Mouse (Mus musculus) liver, postnatal 0 days (tissue): ENCODE measurements at regions not wholly inside any gene's neighbourhood (a gene's known extent, or its start where the extent isn't known, plus 50 kb on each side); places are given as distances from the start of the nearest gene placed in this dataset.

Experiments used
- CTCF ChIP-seq: sonication (generic); IDR thresholded peaks from 2 replicates; pipeline ENCODE4 v1.5.1; 2016; ENCODE audit warnings: antibody characterized with exemption, low read depth
- EP300 ChIP-seq: IDR thresholded peaks from 2 replicates; pipeline ENCODE4 v1.6.1; 2016; ENCODE audit warnings: antibody characterized with exemption, low read depth, mild to moderate bottlenecking

- TF ChIP-seq CTCF, result no peak
- TF ChIP-seq EP300, result no peak
These were observed 93.2 kb downstream of the Mrm1 start for GRCm38 (mm10) chr11:84725936-84726613.
